Mouse (Mus musculus) gastrocnemius, adult 2 months (tissue): ENCODE measurements around the gene Grb10. TPM values are rescaled to one million over a fixed set of nuclear protein-coding genes. Genes with fewer than 3 reads are reported as not detected.

ENCODE experiments used
- DNase-seq: peaks from one replicate; pipeline ENCODE4 v3.0.0; 2022
- H3K27ac ChIP-seq: fragments of 200-600 bp; 2 replicates; pipeline ENCODE4 v1.8.1; 2022; ENCODE audit warnings: mild to moderate bottlenecking
- H3K4me3 ChIP-seq: fragments of 200-600 bp; 2 replicates; pipeline ENCODE4 v1.8.1; 2022; ENCODE audit warnings: mild to moderate bottlenecking, moderate library complexity
- CTCF ChIP-seq: fragments of 200-600 bp; IDR thresholded peaks from 2 replicates; pipeline ENCODE4 v1.8.1; 2022; ENCODE audit warnings: antibody characterized with exemption, mild to moderate bottlenecking, moderate library complexity
- intact Hi-C: fragments of 180-260 bp; cut with DNase I; formaldehyde crosslinking; loops from one replicate; pipeline ENCODE4 v1.15.1; 2025
- total RNA-seq, 2 experiments: library from RNA; stranded (reverse); gene quantifications; 2 replicates each; pipeline ENCODE4 v1.2.3; 2021

Grb10 gene
- total RNA-seq, 2 experiments from 2014 or later = 27.9 to 59.3 TPM

- TF ChIP-seq CTCF = no peak
- no peak overlapping the region for H3K27ac ChIP-seq
These were observed 103.7 kb downstream of the Grb10 start for GRCm38 (mm10) chr11:11934808-11935207.

GRCm38 (mm10) chr11:11932102-11932789, 106.2 kb downstream of the Grb10 start:
- Histone ChIP-seq H3K27ac (peak overlapping the region; percentile 69), H3K4me3 (no peak overlapping the region)
- no peak for TF ChIP-seq CTCF
- peak; percentile 30 for DNase-seq
- intact Hi-C loops = no loop called here

More at GRCm38 (mm10) chr11:11934808-11935207, 103.7 kb downstream of the Grb10 start:
- intact Hi-C loops = no loop called here
- DNase-seq = no peak
- no peak overlapping the region for H3K4me3 ChIP-seq

DNA sequence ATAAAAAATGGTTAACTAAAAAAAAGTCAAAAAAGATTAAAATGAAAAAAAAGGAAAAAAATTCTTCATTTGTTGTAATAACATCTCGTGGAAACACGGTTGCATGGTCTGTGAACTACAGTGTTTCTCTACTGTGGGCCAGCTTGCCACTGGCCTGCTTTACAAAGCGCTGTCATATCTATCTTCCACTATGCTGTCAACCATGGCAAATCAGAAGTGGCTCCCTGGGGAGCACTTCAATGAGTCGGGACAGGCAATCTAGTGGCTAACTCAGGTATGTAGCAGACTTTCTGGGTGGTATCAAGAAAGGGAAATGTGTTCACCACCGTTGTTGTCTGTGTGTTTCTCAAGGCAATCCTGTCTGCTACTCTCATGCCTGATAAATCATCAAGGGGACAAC, 106.8 kb downstream of the Grb10 start:
- intact Hi-C loops = no loop called here
- DNase-seq = no peak
- no peak for TF ChIP-seq CTCF
- H3K27ac ChIP-seq = peak overlapping the region; percentile 69
- no peak overlapping the region for H3K4me3 ChIP-seq

GRCm38 (mm10) chr11:11930527-11930926, 108.0 kb downstream of the Grb10 start:
- intact Hi-C loops = no loop called here
- Histone ChIP-seq H3K27ac (no peak overlapping the region), H3K4me3 (no peak overlapping the region)
- TF ChIP-seq CTCF = no peak
- no peak for DNase-seq

GRCm38 (mm10) chr11:11929059-11929458, 109.4 kb downstream of the Grb10 start:
- no peak overlapping the region for H3K4me3 ChIP-seq
- no peak for TF ChIP-seq CTCF
- 0 out of 2 replicates have a peak overlapping the region, but pooled peaks have one; percentile 24 for H3K27ac ChIP-seq
- no peak for DNase-seq
- intact Hi-C loops = no loop called here

DNA sequence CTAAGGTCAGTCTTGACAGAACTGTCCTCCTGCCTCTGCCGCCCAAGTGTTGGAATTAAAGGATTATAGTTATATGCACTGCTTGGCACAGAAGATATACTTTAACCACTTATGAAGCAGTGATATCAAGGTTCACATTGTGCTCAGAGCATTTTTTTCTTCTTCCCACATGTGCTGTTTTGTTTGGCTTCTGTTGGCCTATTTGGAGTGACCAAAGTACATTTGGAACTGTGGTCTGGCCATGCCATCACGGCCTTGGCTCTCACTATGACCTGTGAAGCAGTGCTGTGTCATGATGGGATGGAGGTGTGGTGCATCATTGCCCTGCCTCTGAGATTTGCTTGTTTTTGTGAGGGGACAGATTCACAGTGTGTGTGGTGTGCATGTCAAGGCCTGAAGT, 109.9 kb downstream of the Grb10 start:
- H3K4me3 ChIP-seq = no peak overlapping the region
- peak overlapping the region; percentile 24; the same call in 1 of the 2 replicates for H3K27ac ChIP-seq
- no peak for TF ChIP-seq CTCF
- intact Hi-C loops = no loop called here
- peak; percentile 24 for DNase-seq

DNA sequence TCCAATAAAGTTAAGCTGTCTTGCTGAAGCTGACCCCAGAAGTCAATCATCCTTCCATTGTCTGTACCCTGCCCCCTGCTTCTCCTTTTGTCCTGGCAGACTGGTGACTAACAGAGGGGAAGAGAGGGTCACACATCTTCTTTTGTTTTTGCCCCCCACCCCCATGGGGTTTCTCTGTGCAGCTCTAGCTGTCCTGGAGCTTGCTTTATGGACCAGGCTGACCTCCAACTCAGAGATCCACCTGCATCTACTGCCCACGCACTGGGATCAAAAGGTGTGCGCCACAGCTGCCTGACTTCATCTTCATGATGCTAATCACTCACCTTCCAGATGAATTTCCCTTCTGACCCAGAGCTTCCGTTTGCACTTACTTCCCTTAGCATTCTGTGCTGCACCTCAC, 114.6 kb downstream of the Grb10 start:
- intact Hi-C loops = no loop called here
- H3K4me3 ChIP-seq = no peak overlapping the region
- TF ChIP-seq CTCF = no peak
- no peak overlapping the region for H3K27ac ChIP-seq
- DNase-seq = no peak

GRCm38 (mm10) chr11:11923345-11923744, 115.1 kb downstream of the Grb10 start:
- DNase-seq = no peak
- intact Hi-C loops = no loop called here
- no peak overlapping the region for H3K4me3 ChIP-seq
- no peak for TF ChIP-seq CTCF
- H3K27ac ChIP-seq = no peak overlapping the region

GRCm38 (mm10) chr11:11922106-11922505, 116.4 kb downstream of the Grb10 start:
- H3K27ac ChIP-seq = no peak overlapping the region
- no peak overlapping the region for H3K4me3 ChIP-seq
- DNase-seq = no peak
- TF ChIP-seq CTCF = no peak
- intact Hi-C loops = no loop called here

DNA sequence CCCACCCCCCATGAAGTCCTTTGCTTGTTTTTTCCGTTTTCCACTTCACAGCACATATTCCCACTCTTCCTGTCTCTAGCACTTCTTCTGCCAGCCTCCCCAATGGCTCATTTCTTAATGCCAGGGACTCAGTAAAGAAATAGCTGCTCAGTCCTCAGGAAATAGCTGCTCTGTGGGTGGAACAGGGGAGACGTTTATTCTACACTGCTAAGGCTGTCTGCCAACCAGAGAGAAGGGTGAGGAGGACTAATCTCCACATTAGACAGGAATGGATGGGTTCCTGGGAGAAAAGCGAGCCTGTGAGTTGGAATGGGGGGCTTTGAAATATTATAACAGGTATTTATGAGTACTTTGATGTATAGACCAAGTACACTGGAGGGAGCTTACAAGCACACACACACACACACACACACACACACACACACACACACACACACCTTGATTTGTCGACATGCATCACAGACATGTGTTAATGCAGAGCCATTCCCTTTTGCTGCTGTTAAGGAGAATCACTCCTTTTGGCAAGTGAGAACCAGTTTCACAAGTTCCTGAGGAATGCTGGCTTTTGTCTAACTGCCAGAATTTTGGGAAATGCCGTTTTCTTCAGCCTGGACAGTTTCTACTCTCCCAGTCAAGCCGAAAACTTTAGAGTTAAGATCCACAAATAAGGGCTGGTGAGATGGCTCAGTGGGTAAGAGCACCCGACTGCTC, 130.6 kb downstream of the Grb10 start:
- intact Hi-C loops = no loop called here
- Histone ChIP-seq H3K4me3 (no peak overlapping the region), H3K27ac (peak overlapping the region; percentile 12; the same call in 1 of the 2 replicates)
- no peak for DNase-seq
- no peak for TF ChIP-seq CTCF

- intact Hi-C loops = no loop called here
- no peak for DNase-seq
- TF ChIP-seq CTCF = no peak
- no peak overlapping the region for H3K27ac ChIP-seq
- no peak overlapping the region for H3K4me3 ChIP-seq
These were observed 133.0 kb downstream of the Grb10 start for GRCm38 (mm10) chr11:11905518-11905917.

DNA sequence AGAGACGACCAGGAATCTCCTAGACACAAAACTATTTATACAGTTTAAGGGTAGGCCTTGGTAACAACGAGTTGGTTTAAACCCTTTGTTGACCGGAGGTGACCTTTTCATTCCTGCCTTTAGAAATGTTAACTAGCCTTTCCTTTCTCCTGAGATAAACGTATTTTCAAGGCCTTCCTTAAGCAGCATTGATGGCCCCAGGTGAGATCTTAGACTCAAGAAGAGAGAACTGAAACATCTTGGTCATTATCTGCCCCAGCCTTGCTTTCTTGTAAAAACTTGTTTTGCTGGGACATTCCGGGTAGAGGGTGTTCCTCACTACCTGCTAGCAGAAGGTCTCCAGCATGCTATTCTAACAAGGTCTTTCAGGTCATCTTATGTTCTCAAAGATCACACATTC, 133.5 kb downstream of the Grb10 start:
- intact Hi-C loops = loop anchor here (5.0 kb wide), 1 partner anchor 42 kb away; no protein-coding TSS in a partner anchor
- no peak overlapping the region for H3K27ac ChIP-seq
- TF ChIP-seq CTCF = no peak
- DNase-seq = no peak
- no peak overlapping the region for H3K4me3 ChIP-seq

DNA sequence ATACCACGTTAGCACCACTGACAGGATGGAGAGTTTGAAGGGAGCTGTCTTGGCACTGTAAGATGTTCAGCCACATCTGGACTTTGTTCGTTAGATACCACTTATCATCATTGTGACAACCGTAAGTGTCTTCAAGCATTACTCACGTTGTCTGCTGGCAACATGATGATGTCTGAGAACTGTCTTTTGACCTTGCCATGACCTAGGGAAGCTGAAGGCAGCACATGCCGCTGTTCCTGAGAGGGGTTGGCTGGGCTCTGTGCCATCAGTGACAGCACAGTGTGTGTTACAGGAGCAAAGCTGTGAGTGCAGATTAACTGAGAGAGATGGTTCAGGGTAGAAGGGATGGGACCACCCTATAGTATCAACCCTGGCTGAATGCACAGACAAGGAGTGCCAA, 137.0 kb downstream of the Grb10 start:
- TF ChIP-seq CTCF = no peak
- no peak for DNase-seq
- intact Hi-C loops = loop anchor here (5.0 kb wide), 1 partner anchor 46 kb away; no protein-coding TSS in a partner anchor
- Histone ChIP-seq H3K4me3 (no peak overlapping the region), H3K27ac (no peak overlapping the region)

DNA sequence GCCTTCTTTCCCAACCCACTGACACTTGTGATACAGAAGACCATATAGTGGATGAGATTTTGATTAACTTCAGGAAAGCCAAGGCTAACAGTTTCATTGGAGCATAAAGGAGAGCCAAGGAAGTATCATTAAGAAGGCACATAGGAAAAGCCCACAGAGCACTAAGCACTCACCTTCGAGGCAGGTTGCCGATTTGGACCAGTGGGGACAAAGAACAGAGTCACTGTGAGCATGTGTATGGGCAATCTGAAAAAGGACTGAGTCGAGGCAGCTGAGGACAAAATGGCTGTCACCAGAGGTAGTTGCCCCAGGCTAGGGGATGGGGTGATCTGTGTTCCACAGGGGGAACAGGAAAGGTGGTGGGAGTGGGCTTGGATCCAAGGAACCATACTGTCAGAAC, 140.0 kb downstream of the Grb10 start:
- no peak overlapping the region for H3K4me3 ChIP-seq
- H3K27ac ChIP-seq = no peak overlapping the region
- no peak for TF ChIP-seq CTCF
- intact Hi-C loops = no loop called here
- no peak for DNase-seq
